Mouse (Mus musculus) urinary bladder, postnatal 14 days (tissue): ENCODE results near the gene D230025D16Rik.

Source experiments
- DNase-seq: peaks from one replicate; pipeline ENCODE4 v3.0.0; 2021; ENCODE audit warnings: low spot score

The D230025D16Rik gene

GRCm38 (mm10) chr8:105237442-105238142, 12.6 kb downstream of the D230025D16Rik start:
- DNase-seq = no peak

GRCm38 (mm10) chr8:105241016-105241415, 16.1 kb downstream of the D230025D16Rik start:
- DNase-seq = no peak

- DNase-seq = no peak
These were observed 27.0 kb downstream of the D230025D16Rik start for GRCm38 (mm10) chr8:105251954-105252353.

GRCm38 (mm10) chr8:105252680-105253537, 28.0 kb downstream of the D230025D16Rik start:
- DNase-seq = no peak

- DNase-seq = no peak
These were observed 28.8 kb downstream of the D230025D16Rik start for GRCm38 (mm10) chr8:105253766-105254151.

GRCm38 (mm10) chr8:105254152-105254965, 29.4 kb downstream of the D230025D16Rik start:
- peak; percentile 91 for DNase-seq

- DNase-seq = peak; percentile 80
These were observed 30.0 kb downstream of the D230025D16Rik start, which contains the start of gene B3gnt9 for GRCm38 (mm10) chr8:105254966-105255350. TSS of gene B3gnt9 (minus strand) at chr8:105255153.

- DNase-seq = no peak
These were observed 32.6 kb downstream of the D230025D16Rik start for GRCm38 (mm10) chr8:105257318-105258114.

GRCm38 (mm10) chr8:105258911-105259720, 34.2 kb downstream of the D230025D16Rik start:
- DNase-seq = no peak

- peak; percentile 78 for DNase-seq
These were observed 34.9 kb downstream of the D230025D16Rik start for GRCm38 (mm10) chr8:105259721-105260320.

GRCm38 (mm10) chr8:105260371-105261099, 35.6 kb downstream of the D230025D16Rik start:
- no peak for DNase-seq

GRCm38 (mm10) chr8:105261326-105261980, 36.5 kb downstream of the D230025D16Rik start:
- DNase-seq = no peak

- no peak for DNase-seq
These were observed 38.4 kb downstream of the D230025D16Rik start for GRCm38 (mm10) chr8:105263244-105263912.

- peak; percentile 83 for DNase-seq
These were observed 39.4 kb downstream of the D230025D16Rik start, which contains the start of the genes Tradd and Fbxl8 for GRCm38 (mm10) chr8:105264024-105264982. TSS of gene Tradd (minus strand) at chr8:105264609. TSS of gene Fbxl8 (plus strand) at chr8:105264648.

GRCm38 (mm10) chr8:105265128-105265527, 40.2 kb downstream of the D230025D16Rik start:
- no peak for DNase-seq

GRCm38 (mm10) chr8:105266775-105267174, 41.8 kb downstream of the D230025D16Rik start:
- DNase-seq = no peak
